Mouse (Mus musculus): ENCODE results near the gene Cers1.

- TF ChIP-seq POLR2A (IDR thresholded peaks at IDR 0.05; ENCODE audit: control insufficient read depth in 1 of 2, insufficient read depth in 1 of 2, low read depth in 1 of 2, low read length in 2 of 2, poor library complexity in 1 of 2) (peak in 1 of 2 experiments; percentile 53; a peak in 1 of 4 replicates), CHD2 (IDR thresholded peaks at IDR 0.05; ENCODE audit: low read length) (peak; percentile 84), ZNF384 (IDR thresholded peaks at IDR 0.05; ENCODE audit: low read depth, low read length) (no peak), HCFC1 (IDR thresholded peaks at IDR 0.05; ENCODE audit: low read depth, low read length) (peak; percentile 15; the same call in 1 of the 2 replicates), MAZ (IDR thresholded peaks at IDR 0.05; ENCODE audit: low read depth, low read length) (no peak), SMC3 (IDR thresholded peaks at IDR 0.05; ENCODE audit: low read depth, low read length) (0 out of 2 replicates have a peak, but pooled peaks have one; percentile 9)
Measured at GRCm38 (mm10) chr8:70315624-70316510, at the start of gene Cers1.

Measured in MEL (cell line).